In the genomic region with DNA sequence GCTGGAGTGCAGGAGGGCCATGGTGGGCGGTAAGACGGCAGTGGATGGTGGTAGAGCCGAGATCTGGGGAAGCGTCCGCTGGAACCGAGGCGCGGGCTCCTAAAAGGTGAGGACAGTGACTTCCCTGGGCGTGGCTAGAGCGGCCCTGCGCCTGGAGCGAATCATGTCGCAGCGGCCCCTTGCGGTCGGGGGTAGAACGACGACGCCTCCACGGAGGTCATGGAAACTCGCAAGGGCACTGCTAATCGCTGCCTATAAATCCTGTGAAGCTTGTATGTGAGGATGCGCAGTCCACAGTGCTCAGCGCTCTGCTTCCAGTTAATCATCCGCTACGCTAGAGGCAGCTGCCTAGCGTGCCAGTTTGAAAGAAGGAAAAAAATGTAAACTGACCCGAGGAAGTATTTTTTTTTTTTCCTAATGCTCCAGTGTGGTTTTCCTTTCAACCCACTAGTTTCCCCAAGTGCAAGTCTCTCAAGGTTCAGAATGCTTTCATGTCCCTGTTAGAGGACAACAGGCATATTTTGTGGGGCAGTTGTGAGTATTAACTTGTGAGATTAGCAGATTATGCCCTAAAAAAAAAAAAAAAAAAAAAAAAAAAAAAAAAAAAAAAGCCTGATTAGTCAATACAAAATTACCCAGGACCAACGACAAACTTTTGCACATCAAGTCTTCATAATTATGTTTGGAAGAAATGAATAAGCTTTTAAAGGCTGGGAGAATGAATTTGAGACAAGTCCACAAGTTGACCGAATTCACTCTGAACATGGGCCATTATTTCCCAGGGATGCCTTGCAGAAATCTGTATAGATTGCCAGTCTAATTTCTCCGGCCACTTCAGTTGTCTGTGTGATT, we compare ENCODE assay signal across 8 mouse cellular contexts. TPM values are rescaled to one million over a fixed set of nuclear protein-coding genes. Genes with fewer than 3 reads are reported as not detected.
A peak's percentile ranks its signal among the peaks of the same experiment; 100 is the strongest.
DNase-seq lines count a peak whose midpoint lies in the region; ATAC-seq lines count a peak whose summit lies in the region.

TSS of gene Got2 (minus strand) at position 263 of the 852 bp plus-strand sequence.

- peak within 1 kb of the TSS; percentile 86 for H3K9ac ChIP-seq in hindbrain, embryonic 13.5 days

- peak; percentile 89 for ATAC-seq in hindbrain, embryonic 13.5 days (ENCODE audit: low FRiP score)

- 9% methylated on average over 31 of the region's 31 CpGs for WGBS in hindbrain, embryonic 13.5 days

- H3K9me3 ChIP-seq in hindbrain, embryonic 13.5 days: no peaks in the 10 kb centered on the region

- H3K27ac ChIP-seq in hindbrain, embryonic 13.5 days: peak within 1 kb of the TSS; percentile 84

- peak within 1 kb of the TSS; percentile 79 for H3K4me2 ChIP-seq in hindbrain, embryonic 13.5 days

- no peaks in the 10 kb centered on the region for H3K36me3 ChIP-seq in hindbrain, embryonic 13.5 days

- H3K27me3 ChIP-seq in hindbrain, embryonic 13.5 days: no peaks in the 10 kb centered on the region

- DNase-seq in NIH3T3 (ENCODE audit: low read depth): peak; percentile 96
- peak; percentile 97 for DNase-seq in cerebellum, postnatal 10 days
- DNase-seq in frontal cortex, postnatal 14 days (ENCODE audit: low spot score in 2 of 2): peak; percentile 81 to 89
- peak; percentile 82 to 94 for DNase-seq in layer of hippocampus, postnatal 25 days (ENCODE audit: extremely low spot score in 1 of 2, low spot score in 1 of 2)
- peak; percentile 89 for DNase-seq in lung, postnatal 25 days (ENCODE audit: low spot score)
- DNase-seq in retina, embryonic 14.5 days (ENCODE audit: low spot score): peak; percentile 96
- peak; percentile 97 for DNase-seq in thymus, postnatal 4 days

- peak within 1 kb of the TSS; percentile 92 for H3K4me3 ChIP-seq in hindbrain, embryonic 13.5 days

- H3K4me1 ChIP-seq in hindbrain, embryonic 13.5 days (replicated peaks): peaks cover 28% of the 10 kb centered on the region

RNA-seq across cellular contexts. Expression of gene Got2, which starts in this region (rescaled TPM):
- 186 and 188 TPM in 2 replicates for polyA plus RNA-seq in hindbrain, embryonic 13.5 days (2015; fragmentation: Nextera tagmentation; extraction: Ambion mirVana)
- total RNA-seq in layer of hippocampus, postnatal 25 days (2021): 100 to 1,000 TPM; 228 to 234 TPM

Comparison
In these comparisons a context has a peak if more than half of its experiments do, and no peak if none do; other contexts are left out.
1. Peak in every context shown above with its lines: DNase-seq, ATAC-seq, H3K4me3 ChIP-seq and H3K27ac ChIP-seq.